Mouse (Mus musculus): ENCODE measurements at regions not wholly inside any gene's neighbourhood (a gene's known extent, or its start where the extent isn't known, plus 50 kb on each side); places are given as distances from the start of the nearest gene placed in this dataset.

- Histone ChIP-seq H3K27me3 (ENCODE audit: poor library complexity, severe bottlenecking) (no peaks in the 10 kb centered on the region), H3K36me3 (replicated peaks) (no peaks in the 10 kb centered on the region), H3K9me3 (no peaks in the 10 kb centered on the region), H3K4me3 (no peak overlapping the region), H3K27ac (no peak overlapping the region), H3K4me1 (peaks cover under 1% of the 10 kb centered on the region)
- WGBS = 82% methylated on average over 2 of the region's 2 CpGs
- no peak for DNase-seq (ENCODE audit: extremely low spot score, low spot score)
Observed at GRCm38 (mm10) chr6:95179993-95180392, 63.0 kb downstream of the Kbtbd8 start.

DNA sequence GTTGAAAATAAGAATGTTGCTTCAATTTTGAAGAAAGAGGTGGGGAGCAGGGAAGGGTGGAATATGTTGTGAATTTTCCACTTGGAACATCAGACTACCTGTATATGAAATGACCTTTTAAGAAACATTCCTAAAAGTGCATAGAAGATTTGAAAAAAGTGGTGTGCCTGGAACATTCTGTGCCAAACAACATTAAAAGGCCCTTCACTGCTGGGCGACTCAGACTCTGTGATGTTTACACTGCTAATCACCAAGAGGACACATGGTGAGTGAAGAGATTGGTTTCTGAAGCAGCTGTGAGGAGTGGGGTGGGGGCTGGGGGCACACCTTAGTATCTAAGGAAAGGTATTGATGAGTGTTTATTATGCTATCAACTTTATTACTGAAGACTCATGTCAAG is 65.2 kb downstream of the Kbtbd8 start:
- no peak overlapping the region for H3K27ac ChIP-seq
- no peaks in the 10 kb centered on the region for H3K27me3 ChIP-seq (ENCODE audit: poor library complexity, severe bottlenecking)
- no peak for DNase-seq (ENCODE audit: extremely low spot score, low spot score)
- WGBS = 48% methylated on average over 1 of the region's 1 CpGs
- no peaks in the 10 kb centered on the region for H3K36me3 ChIP-seq (replicated peaks)
- no peaks in the 10 kb centered on the region for H3K4me1 ChIP-seq
- H3K4me3 ChIP-seq = no peak overlapping the region
- no peaks in the 10 kb centered on the region for H3K9me3 ChIP-seq

DNA sequence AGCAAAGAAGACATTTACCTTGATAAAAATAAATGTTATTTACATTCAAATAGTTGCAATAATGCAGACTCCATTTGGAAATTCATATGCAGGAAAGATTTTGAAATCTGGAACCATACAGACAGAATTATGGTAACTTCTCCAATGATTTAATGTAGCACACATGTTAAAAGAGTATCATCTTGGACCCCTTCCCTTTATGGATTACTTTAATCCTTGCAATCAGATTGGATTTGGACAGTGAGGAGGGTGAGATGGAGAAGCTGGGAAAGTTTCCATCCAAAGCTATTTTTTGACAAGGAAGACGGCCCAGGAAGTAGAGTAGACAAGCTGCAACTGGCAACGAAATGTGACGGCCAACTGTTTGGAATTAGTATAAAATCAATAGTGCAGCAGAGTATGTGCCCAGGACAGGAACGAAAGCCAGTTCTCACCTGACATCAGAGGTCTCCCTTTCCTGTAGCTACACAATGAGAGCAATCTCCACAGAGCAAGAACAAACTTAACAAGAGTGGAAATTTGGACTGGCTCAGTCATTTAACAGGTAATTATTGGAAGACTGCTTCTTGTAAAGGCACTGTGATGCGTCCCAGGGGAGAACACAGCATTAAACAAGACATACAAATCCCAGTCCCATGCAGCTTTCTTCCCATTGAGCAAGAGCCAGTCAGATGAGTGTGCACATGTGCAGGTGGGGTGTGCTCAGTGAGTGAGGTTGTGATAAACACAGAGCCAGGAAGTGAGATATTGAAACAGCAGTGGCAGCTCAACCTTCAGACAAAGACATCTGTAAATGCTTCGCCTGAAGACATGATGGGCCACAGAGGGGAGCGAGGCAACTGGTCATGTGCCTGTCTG is 68.3 kb downstream of the Kbtbd8 start:
- Histone ChIP-seq H3K4me3 (no peak overlapping the region), H3K36me3 (replicated peaks) (no peaks in the 10 kb centered on the region), H3K27ac (no peak overlapping the region), H3K27me3 (ENCODE audit: poor library complexity, severe bottlenecking) (no peaks in the 10 kb centered on the region), H3K9me3 (no peaks in the 10 kb centered on the region), H3K4me1 (peaks cover 6% of the 10 kb centered on the region; the same call in 1 of the 2 replicates)
- DNase-seq (ENCODE audit: extremely low spot score, low spot score) = no peak
- 92% methylated on average over 7 of the region's 7 CpGs for WGBS

GRCm38 (mm10) chr6:95196631-95197030 is 79.6 kb downstream of the Kbtbd8 start:
- Histone ChIP-seq H3K4me3 (no peak overlapping the region), H3K27ac (no peak overlapping the region), H3K4me1 (no peaks in the 10 kb centered on the region), H3K27me3 (ENCODE audit: poor library complexity, severe bottlenecking) (peaks cover 9% of the 10 kb centered on the region), H3K36me3 (replicated peaks) (no peaks in the 10 kb centered on the region), H3K9me3 (no peaks in the 10 kb centered on the region)
- WGBS = 76% methylated on average over 2 of the region's 2 CpGs
- DNase-seq (ENCODE audit: extremely low spot score, low spot score) = no peak

DNA sequence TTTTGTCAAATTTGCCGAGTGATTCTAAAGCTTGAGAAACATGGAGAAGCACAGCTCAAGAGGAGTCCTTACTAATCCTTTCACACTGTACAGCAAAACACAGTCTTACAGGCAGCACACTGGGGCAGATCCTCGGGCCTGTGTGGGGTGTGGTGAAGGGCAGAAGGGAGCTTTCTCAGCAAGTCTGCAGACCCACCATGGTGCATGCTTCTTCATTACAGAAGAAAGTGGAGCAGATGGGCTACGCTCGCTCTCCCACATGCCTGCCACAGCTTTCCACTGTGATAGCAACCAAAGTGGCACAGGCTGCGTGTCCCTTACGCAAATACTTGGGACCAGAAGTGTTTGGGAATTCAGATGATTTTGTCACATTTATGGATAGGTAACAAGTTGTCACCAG is 81.6 kb downstream of the Kbtbd8 start:
- H3K4me3 ChIP-seq = no peak overlapping the region
- no peak for DNase-seq (ENCODE audit: extremely low spot score, low spot score)
- H3K4me1 ChIP-seq = peaks cover 20% of the 10 kb centered on the region
- H3K27ac ChIP-seq = no peak overlapping the region
- H3K27me3 ChIP-seq (ENCODE audit: poor library complexity, severe bottlenecking) = peaks cover 9% of the 10 kb centered on the region
- H3K9me3 ChIP-seq = no peaks in the 10 kb centered on the region
- 88% methylated on average over 6 of the region's 6 CpGs for WGBS
- no peaks in the 10 kb centered on the region for H3K36me3 ChIP-seq (replicated peaks)

DNA sequence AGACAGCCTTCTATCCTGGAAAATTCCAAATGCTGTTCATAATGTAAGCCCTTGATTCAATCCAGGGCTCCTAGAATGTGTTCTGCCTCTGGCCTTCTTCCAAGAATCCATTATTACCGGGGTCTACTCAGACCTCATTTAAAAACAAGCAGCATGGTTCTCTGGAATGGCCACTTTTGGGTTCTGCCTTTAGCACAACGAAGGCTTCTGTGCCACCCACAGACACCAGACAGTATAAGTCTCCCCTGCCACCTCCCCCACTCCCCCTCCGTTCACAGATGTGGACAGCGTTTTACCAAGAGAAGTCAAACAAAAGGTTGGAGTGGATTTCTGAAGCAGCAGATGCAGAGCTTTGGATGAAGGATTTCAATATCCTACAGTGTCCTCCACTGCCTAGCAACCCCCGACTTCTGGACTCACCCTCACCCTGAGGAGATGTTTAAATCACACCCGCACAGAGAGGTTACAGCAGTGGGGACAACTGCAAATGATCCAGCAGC is 85.3 kb downstream of the Kbtbd8 start:
- Histone ChIP-seq H3K9me3 (no peaks in the 10 kb centered on the region), H3K27me3 (ENCODE audit: poor library complexity, severe bottlenecking) (peaks cover 23% of the 10 kb centered on the region), H3K4me1 (peaks cover 33% of the 10 kb centered on the region), H3K36me3 (replicated peaks) (no peaks in the 10 kb centered on the region), H3K27ac (peak overlapping the region; percentile 26), H3K4me3 (peak overlapping the region; percentile 20; the same call in 1 of the 2 replicates)
- DNase-seq (ENCODE audit: extremely low spot score, low spot score) = peak; percentile 23
- 40% methylated on average over 6 of the region's 6 CpGs for WGBS

DNA sequence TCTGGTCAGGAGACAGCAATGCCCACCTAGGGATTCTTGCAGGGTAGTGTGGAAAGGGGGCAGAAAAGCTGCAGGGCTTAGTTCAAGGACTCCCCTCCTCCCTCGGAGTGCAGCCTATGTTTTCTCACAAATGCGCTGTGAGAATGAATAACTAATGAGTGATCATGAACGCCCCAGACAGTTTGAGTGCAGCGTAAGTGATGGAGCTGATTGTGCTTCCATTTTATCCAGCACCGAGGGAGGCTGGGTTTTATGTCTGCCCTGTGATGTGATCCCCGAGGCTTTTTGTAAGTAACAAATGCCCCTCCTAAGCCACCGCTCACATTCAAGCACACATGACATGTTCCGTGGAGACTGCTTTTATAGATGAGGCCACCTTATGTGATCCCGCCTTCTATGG is 85.9 kb downstream of the Kbtbd8 start:
- H3K9me3 ChIP-seq = no peaks in the 10 kb centered on the region
- WGBS = 37% methylated on average over 9 of the region's 9 CpGs
- H3K36me3 ChIP-seq (replicated peaks) = no peaks in the 10 kb centered on the region
- peaks cover 33% of the 10 kb centered on the region for H3K4me1 ChIP-seq
- H3K27ac ChIP-seq = 0 out of 2 replicates have a peak overlapping the region, but pooled peaks have one; percentile 26
- DNase-seq (ENCODE audit: extremely low spot score, low spot score) = peak; percentile 44
- H3K4me3 ChIP-seq = peak overlapping the region; percentile 20; the same call in 1 of the 2 replicates
- H3K27me3 ChIP-seq (ENCODE audit: poor library complexity, severe bottlenecking) = peaks cover 23% of the 10 kb centered on the region

- no peaks in the 10 kb centered on the region for H3K36me3 ChIP-seq (replicated peaks)
- 82% methylated on average over 3 of the region's 3 CpGs for WGBS
- peaks cover 33% of the 10 kb centered on the region for H3K4me1 ChIP-seq
- H3K4me3 ChIP-seq = no peak overlapping the region
- no peaks in the 10 kb centered on the region for H3K9me3 ChIP-seq
- peak overlapping the region; percentile 25; the same call in 1 of the 2 replicates for H3K27ac ChIP-seq
- no peak for DNase-seq (ENCODE audit: extremely low spot score, low spot score)
- peaks cover 23% of the 10 kb centered on the region for H3K27me3 ChIP-seq (ENCODE audit: poor library complexity, severe bottlenecking)
Observed at GRCm38 (mm10) chr6:95204231-95204630, 87.2 kb downstream of the Kbtbd8 start.

GRCm38 (mm10) chr6:95207063-95207462 is 90.0 kb downstream of the Kbtbd8 start:
- no peaks in the 10 kb centered on the region for H3K36me3 ChIP-seq (replicated peaks)
- peak; percentile 43 for DNase-seq (ENCODE audit: extremely low spot score, low spot score)
- peaks cover 28% of the 10 kb centered on the region for H3K4me1 ChIP-seq
- no peak overlapping the region for H3K4me3 ChIP-seq
- WGBS = 36% methylated on average over 2 of the region's 2 CpGs
- H3K27ac ChIP-seq = no peak overlapping the region
- H3K9me3 ChIP-seq = no peaks in the 10 kb centered on the region
- H3K27me3 ChIP-seq (ENCODE audit: poor library complexity, severe bottlenecking) = peaks cover 14% of the 10 kb centered on the region

DNA sequence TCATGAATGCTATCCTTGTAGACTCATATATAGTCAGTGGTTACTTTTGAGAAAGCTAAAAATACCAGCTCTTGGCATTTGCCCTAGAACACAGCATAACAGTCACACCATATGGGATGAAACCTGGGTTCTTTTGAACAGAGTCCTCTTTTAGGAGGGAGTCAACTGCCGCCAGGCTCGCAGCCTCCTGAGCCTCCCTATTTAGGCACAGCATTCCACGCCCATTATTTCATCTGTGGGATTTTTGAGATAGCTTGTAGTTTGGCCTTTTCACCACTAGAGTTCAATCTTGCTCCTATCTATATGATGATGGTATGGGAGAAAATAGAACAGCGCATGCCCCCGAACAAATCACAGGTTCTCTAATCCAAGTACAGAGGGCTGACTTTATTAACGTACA is 100.4 kb downstream of the Kbtbd8 start:
- Histone ChIP-seq H3K4me1 (no peaks in the 10 kb centered on the region), H3K9me3 (no peaks in the 10 kb centered on the region), H3K36me3 (replicated peaks) (no peaks in the 10 kb centered on the region), H3K27ac (no peak overlapping the region), H3K27me3 (ENCODE audit: poor library complexity, severe bottlenecking) (peaks cover 8% of the 10 kb centered on the region), H3K4me3 (no peak overlapping the region)
- WGBS = 61% methylated on average over 6 of the region's 6 CpGs
- no peak for DNase-seq (ENCODE audit: extremely low spot score, low spot score)

DNA sequence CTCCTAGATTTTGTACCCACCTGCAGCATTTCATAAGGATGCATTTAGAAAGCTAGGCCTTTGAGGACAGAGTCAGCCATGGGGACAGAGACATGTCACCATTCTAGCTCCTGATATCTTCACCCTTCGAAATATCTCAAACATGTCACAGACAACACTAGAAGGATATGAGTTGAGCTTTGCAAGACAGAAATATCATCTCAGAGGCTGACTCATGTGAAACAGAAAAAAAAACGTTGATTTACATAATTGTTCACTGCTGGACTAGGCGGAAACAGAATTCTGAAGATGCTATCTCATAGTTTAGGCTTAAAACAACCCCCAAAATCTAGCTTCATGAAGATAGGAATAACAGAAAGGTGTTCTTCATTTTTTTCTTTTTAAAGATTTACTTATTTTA is 101.8 kb downstream of the Kbtbd8 start:
- Histone ChIP-seq H3K9me3 (no peaks in the 10 kb centered on the region), H3K27ac (no peak overlapping the region), H3K4me1 (no peaks in the 10 kb centered on the region), H3K27me3 (ENCODE audit: poor library complexity, severe bottlenecking) (peaks cover 8% of the 10 kb centered on the region), H3K4me3 (no peak overlapping the region), H3K36me3 (replicated peaks) (no peaks in the 10 kb centered on the region)
- no peak for DNase-seq (ENCODE audit: extremely low spot score, low spot score)
- 81% methylated on average over 3 of the region's 3 CpGs for WGBS

DNA sequence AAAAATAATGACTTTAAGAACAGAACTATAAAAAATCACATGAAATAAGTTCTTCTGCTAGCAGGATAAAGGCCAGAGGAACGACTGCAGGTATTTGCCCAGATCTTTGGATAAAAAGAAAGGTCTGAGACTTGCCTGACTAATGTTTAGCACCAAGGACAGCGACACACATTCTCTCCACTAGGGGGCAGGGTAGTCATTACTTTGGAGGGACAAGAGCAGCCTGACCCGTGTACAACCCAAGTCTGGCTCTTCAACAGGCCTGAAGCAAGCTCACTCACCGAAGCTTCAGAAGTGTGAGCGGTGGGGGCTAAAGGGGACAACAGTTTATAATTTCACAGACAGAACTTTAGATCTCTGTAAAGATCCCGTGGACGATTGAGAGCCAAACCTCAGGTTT is 98.4 kb upstream of the Gm10234 start:
- Histone ChIP-seq H3K27me3 (ENCODE audit: poor library complexity, severe bottlenecking) (no peaks in the 10 kb centered on the region), H3K27ac (no peak overlapping the region), H3K36me3 (replicated peaks) (no peaks in the 10 kb centered on the region), H3K4me3 (no peak overlapping the region), H3K9me3 (no peaks in the 10 kb centered on the region), H3K4me1 (no peaks in the 10 kb centered on the region)
- WGBS = 28% methylated on average over 7 of the region's 7 CpGs
- DNase-seq (ENCODE audit: extremely low spot score, low spot score) = peak; percentile 85

DNA sequence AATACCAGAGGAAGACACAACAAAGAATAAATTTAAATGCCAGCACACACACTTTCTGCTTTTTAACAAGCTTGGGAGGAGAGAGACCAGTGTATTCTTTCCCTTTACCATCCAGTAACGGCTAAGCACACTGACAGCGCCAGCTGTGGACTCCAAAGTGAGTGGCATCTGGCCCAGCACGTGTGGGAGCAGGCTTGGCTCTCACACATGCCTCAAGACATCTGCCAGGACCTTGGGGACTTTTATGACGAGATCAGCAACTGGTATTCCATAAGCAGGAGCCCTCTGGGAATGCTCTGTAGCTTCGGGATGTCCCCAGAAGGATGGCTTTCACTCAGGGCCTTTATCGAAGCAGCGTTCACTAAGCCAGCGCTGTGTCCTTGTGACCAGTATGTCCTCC is 92.0 kb upstream of the Gm10234 start:
- H3K27ac ChIP-seq = no peak overlapping the region
- no peak overlapping the region for H3K4me3 ChIP-seq
- H3K27me3 ChIP-seq (ENCODE audit: poor library complexity, severe bottlenecking) = no peaks in the 10 kb centered on the region
- H3K9me3 ChIP-seq = no peaks in the 10 kb centered on the region
- H3K4me1 ChIP-seq = no peaks in the 10 kb centered on the region
- no peaks in the 10 kb centered on the region for H3K36me3 ChIP-seq (replicated peaks)
- 87% methylated on average over 8 of the region's 8 CpGs for WGBS
- no peak for DNase-seq (ENCODE audit: extremely low spot score, low spot score)

Data from forebrain, embryonic 10.5 days (tissue).